Comparison of ENCODE assay signal across 8 mouse cellular contexts in the genomic region with DNA sequence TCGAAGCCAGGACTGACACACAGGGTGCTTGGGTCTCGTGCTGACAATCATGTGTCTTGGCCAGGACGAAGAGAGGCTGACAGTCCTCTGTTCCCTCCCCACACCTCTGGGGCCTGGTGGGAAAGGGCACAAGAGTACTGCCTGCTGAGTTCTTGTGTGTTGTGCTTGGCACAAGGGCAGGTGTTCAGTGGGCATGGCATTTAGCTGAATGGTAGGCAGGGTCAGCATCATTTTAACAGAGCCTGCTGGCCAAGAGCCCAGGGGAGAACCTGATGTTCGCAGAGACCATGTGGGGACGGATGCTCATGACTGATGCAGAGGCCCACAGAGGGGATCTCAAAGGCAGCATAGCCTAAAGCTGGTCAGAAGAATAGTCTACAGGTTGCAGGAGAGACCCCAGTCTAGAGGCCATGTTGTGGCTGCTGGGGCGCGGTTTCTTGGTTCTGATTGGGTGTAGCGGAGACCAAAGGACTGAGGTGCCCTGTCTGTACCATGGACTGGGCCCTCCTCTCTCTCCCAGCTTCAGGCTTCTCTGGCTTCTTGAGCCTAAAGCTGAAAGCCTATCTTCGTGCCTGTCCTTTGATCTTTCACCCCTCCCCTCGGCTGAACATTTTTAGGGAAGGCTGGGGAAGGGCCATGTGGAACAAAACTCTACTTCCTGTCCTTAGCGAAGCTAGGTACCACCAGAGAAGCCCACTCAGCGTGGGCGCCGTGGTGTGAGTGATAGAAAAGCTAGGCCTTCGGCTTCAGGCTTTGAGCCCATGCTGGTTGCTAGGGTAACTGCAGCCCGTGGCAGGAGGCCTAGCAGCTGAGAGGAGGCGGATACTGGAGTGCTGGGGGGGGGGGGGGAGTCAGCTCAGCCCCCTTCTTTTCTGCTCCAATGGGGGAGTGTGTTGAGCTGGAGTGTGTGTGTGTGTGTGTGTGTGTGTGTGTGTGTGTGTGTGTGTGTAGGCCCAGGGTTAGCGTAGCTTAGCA.
DNase-seq lines count a peak whose midpoint lies in the region; ATAC-seq and TF ChIP-seq lines count a peak whose summit lies in the region.

No protein-coding gene starts in this region.

- no peak overlapping the region for H3K9ac ChIP-seq in forebrain, postnatal 0 days
- H3K9ac ChIP-seq in stomach, postnatal 0 days (ENCODE audit: low read length): no peak overlapping the region

- no peak overlapping the region for H3K4me3 ChIP-seq in gastrocnemius, adult 2 months
- H3K4me3 ChIP-seq in forebrain, postnatal 0 days (ENCODE audit: low read depth, low read length): no peak overlapping the region
- 0 out of 2 replicates have a peak overlapping the region, but pooled peaks have one; percentile 4 for H3K4me3 ChIP-seq in midbrain, embryonic 10.5 days
- no peak overlapping the region for H3K4me3 ChIP-seq in stomach, postnatal 0 days (ENCODE audit: low read depth, low read length)

- whole genome bisulfite sequencing in forebrain, postnatal 0 days: 26% methylated on average over 18 of the region's 18 CpGs
- WGBS in midbrain, embryonic 10.5 days: 43% methylated on average over 18 of the region's 18 CpGs
- 48% methylated on average over 18 of the region's 18 CpGs for WGBS in stomach, postnatal 0 days

- no peaks in the 10 kb centered on the region for H3K36me3 ChIP-seq in forebrain, postnatal 0 days (ENCODE audit: insufficient read depth)
- no peaks in the 10 kb centered on the region for H3K36me3 ChIP-seq in midbrain, embryonic 10.5 days
- H3K36me3 ChIP-seq in stomach, postnatal 0 days (ENCODE audit: control insufficient read depth, insufficient read depth, low read length): no peaks in the 10 kb centered on the region

- intact Hi-C loops in gastrocnemius, adult 2 months (cut with DNase I): no loop called here
- intact Hi-C loops in gastrocnemius, postnatal 36 days (cut with DNase I): no loop called here

- peak overlapping the region; percentile 46 for H3K27ac ChIP-seq in gastrocnemius, adult 2 months
- H3K27ac ChIP-seq in forebrain, postnatal 0 days (ENCODE audit: low read depth, low read length): peak overlapping the region; percentile 82
- peak overlapping the region; percentile 89 for H3K27ac ChIP-seq in midbrain, embryonic 10.5 days (replicated peaks)
- H3K27ac ChIP-seq in stomach, postnatal 0 days (replicated peaks): peak overlapping the region; percentile 79

- H3K4me2 ChIP-seq in forebrain, postnatal 0 days (ENCODE audit: low read depth): no peak overlapping the region
- no peak overlapping the region for H3K4me2 ChIP-seq in stomach, postnatal 0 days (replicated peaks; ENCODE audit: low read depth)

- TF ChIP-seq CTCF in gastrocnemius, adult 2 months (IDR thresholded peaks at IDR 0.05): no peak
- TF ChIP-seq CTCF in forebrain, postnatal 0 days (IDR thresholded peaks at IDR 0.05; ENCODE audit: low read depth): no peak
- TF ChIP-seq CTCF in stomach, postnatal 0 days (IDR thresholded peaks at IDR 0.05; ENCODE audit: low read depth): no peak

- ATAC-seq in forebrain, postnatal 0 days: peak; percentile 88
- peak; percentile 1; the same call in 1 of the 2 replicates for ATAC-seq in stomach, postnatal 0 days (ENCODE audit: low FRiP score, low TSS enrichment)

- H3K4me1 ChIP-seq in forebrain, postnatal 0 days (ENCODE audit: insufficient read depth): peaks cover 27% of the 10 kb centered on the region
- peaks cover 33% of the 10 kb centered on the region for H3K4me1 ChIP-seq in midbrain, embryonic 10.5 days
- peaks cover 17% of the 10 kb centered on the region for H3K4me1 ChIP-seq in stomach, postnatal 0 days (replicated peaks; ENCODE audit: control insufficient read depth, insufficient read depth)

- no peaks in the 10 kb centered on the region for H3K9me3 ChIP-seq in forebrain, postnatal 0 days (ENCODE audit: low read length)
- H3K9me3 ChIP-seq in midbrain, embryonic 10.5 days (replicated peaks): no peaks in the 10 kb centered on the region
- no peaks in the 10 kb centered on the region for H3K9me3 ChIP-seq in stomach, postnatal 0 days (ENCODE audit: control insufficient read depth, low read length)

- no peak for TF ChIP-seq EP300 in stomach, postnatal 0 days (optimal IDR thresholded peaks at IDR 0.05)

- no peak for DNase-seq in gastrocnemius, adult 2 months
- no peak for DNase-seq in gastrocnemius, postnatal 36 days
- peak; percentile 43 for DNase-seq in R1 (ENCODE audit: low read depth, low spot score)
- DNase-seq in forebrain, postnatal 0 days: peak; percentile 91
- DNase-seq in kidney, postnatal 14 days: peak; percentile 34
- peak; percentile 83 for DNase-seq in midbrain, embryonic 10.5 days (ENCODE audit: low spot score)
- DNase-seq in stomach, postnatal 0 days (ENCODE audit: low spot score): peak; percentile 49
- no peak for DNase-seq in spleen, adult 18-20 months

- no peaks in the 10 kb centered on the region for H3K27me3 ChIP-seq in forebrain, postnatal 0 days (ENCODE audit: insufficient read depth, low read length)
- no peaks in the 10 kb centered on the region for H3K27me3 ChIP-seq in midbrain, embryonic 10.5 days (ENCODE audit: low read depth, poor library complexity, severe bottlenecking)
- H3K27me3 ChIP-seq in stomach, postnatal 0 days (ENCODE audit: control insufficient read depth, insufficient read depth, low read length): no peaks in the 10 kb centered on the region

Comparison
In these comparisons a context has a peak if more than half of its experiments do, and no peak if none do; other contexts are left out.
1. DNase-seq: peak in R1 (single experiment), forebrain, postnatal 0 days (single experiment), kidney, postnatal 14 days (single experiment), midbrain, embryonic 10.5 days (single experiment) and stomach, postnatal 0 days (single experiment); none in gastrocnemius, adult 2 months (single experiment), gastrocnemius, postnatal 36 days (0 of 2) and spleen, adult 18-20 months (0 of 2).
2. Peak in every context shown above with its lines, with median percentiles within 50 percentile points of each other: H3K27ac ChIP-seq.